Comparison of ENCODE assay signal across 18 mouse cellular contexts in the genomic region with DNA sequence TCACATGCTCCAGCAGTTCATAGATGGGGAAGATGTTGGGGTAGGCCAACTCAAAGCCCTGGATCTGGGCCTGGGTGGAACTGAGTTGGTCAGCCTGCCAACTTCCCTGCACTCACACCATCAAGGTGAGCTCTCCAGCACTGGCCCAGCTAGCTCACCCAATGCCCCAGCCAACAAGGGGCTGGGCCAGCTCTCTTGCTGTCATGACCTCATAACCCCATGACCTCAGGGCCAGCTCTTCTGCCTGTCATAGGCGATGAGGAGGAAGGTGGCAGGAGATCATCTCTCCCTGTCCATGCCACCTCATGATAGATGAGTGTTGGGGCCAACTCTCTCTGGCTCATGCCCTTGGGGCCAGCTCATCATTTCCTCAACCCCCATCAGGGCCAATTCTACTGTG.
DNase-seq lines count a peak whose midpoint lies in the region; ATAC-seq lines count a peak whose summit lies in the region.
"Had no signal": no experiment of that assay in that cellular context is flagged by ENCODE, and none has a peak within 500 bp of the region (broad histone marks: within the 10 kb centered on the region; RNA-seq: fewer than 3 reads in every experiment).

No protein-coding gene starts in this region.

- ATAC-seq in embryonic facial prominence, embryonic 11.5 days (replicated peaks; ENCODE audit: insufficient number of reproducible peaks, low FRiP score, low TSS enrichment, low read depth): 0 out of 2 replicates have a peak, but pooled peaks have one; percentile 29
- peak; percentile 29; the same call in 1 of the 2 replicates for ATAC-seq in liver, embryonic 13.5 days (ENCODE audit: low read depth)
- no peak for ATAC-seq in liver, embryonic 11.5 days (replicated peaks; ENCODE audit: low FRiP score)
- peak; percentile 28; the same call in 1 of the 2 replicates for ATAC-seq in embryonic facial prominence, embryonic 12.5 days (ENCODE audit: insufficient number of reproducible peaks, insufficient read depth, low FRiP score, low TSS enrichment)
- ATAC-seq in frontal cortex, adult (ENCODE audit: low TSS enrichment): no peak
- ATAC-seq: forebrain, embryonic 16.5 days; hindbrain, postnatal 0 days had no signal

- H3K4me3 ChIP-seq in embryonic facial prominence, embryonic 11.5 days (ENCODE audit: low read depth, low read length): no peak overlapping the region
- no peak overlapping the region for H3K4me3 ChIP-seq in embryonic facial prominence, embryonic 10.5 days
- H3K4me3 ChIP-seq in liver, embryonic 13.5 days (replicated peaks): no peak overlapping the region
- H3K4me3 ChIP-seq in liver, embryonic 11.5 days (ENCODE audit: low read depth, low read length): no peak overlapping the region
- no peak overlapping the region for H3K4me3 ChIP-seq in embryonic facial prominence, embryonic 12.5 days
- H3K4me3 ChIP-seq: forebrain, embryonic 12.5 days; heart, embryonic 13.5 days; hindbrain, embryonic 13.5 days had no signal

- no peaks in the 10 kb centered on the region for H3K4me1 ChIP-seq in embryonic facial prominence, embryonic 11.5 days (ENCODE audit: control insufficient read depth, insufficient read depth, low read length)
- no peaks in the 10 kb centered on the region for H3K4me1 ChIP-seq in embryonic facial prominence, embryonic 10.5 days
- peaks cover 10% of the 10 kb centered on the region; the same call in 1 of the 2 replicates for H3K4me1 ChIP-seq in liver, embryonic 13.5 days (replicated peaks)
- no peaks in the 10 kb centered on the region for H3K4me1 ChIP-seq in liver, embryonic 11.5 days (replicated peaks; ENCODE audit: control insufficient read depth, insufficient read depth, low read length)
- no peaks in the 10 kb centered on the region for H3K4me1 ChIP-seq in embryonic facial prominence, embryonic 12.5 days
- H3K4me1 ChIP-seq: forebrain, embryonic 12.5 days; heart, embryonic 13.5 days; hindbrain, embryonic 13.5 days had no signal

- no peaks in the 10 kb centered on the region for H3K27me3 ChIP-seq in embryonic facial prominence, embryonic 11.5 days (ENCODE audit: control insufficient read depth, insufficient read depth, low read length)
- H3K27me3 ChIP-seq in embryonic facial prominence, embryonic 10.5 days (replicated peaks; ENCODE audit: low read depth, poor library complexity, severe bottlenecking): no peaks in the 10 kb centered on the region
- H3K27me3 ChIP-seq in liver, embryonic 13.5 days: no peaks in the 10 kb centered on the region
- no peaks in the 10 kb centered on the region for H3K27me3 ChIP-seq in liver, embryonic 11.5 days (replicated peaks; ENCODE audit: control insufficient read depth, insufficient read depth, low read length)
- H3K27me3 ChIP-seq in embryonic facial prominence, embryonic 12.5 days: no peaks in the 10 kb centered on the region
- H3K27me3 ChIP-seq: forebrain, embryonic 12.5 days; heart, embryonic 13.5 days; hindbrain, embryonic 13.5 days had no signal

- H3K27ac ChIP-seq in embryonic facial prominence, embryonic 11.5 days (replicated peaks; ENCODE audit: low read depth, low read length): no peak overlapping the region
- H3K27ac ChIP-seq in embryonic facial prominence, embryonic 10.5 days (replicated peaks): no peak overlapping the region
- no peak overlapping the region for H3K27ac ChIP-seq in liver, embryonic 13.5 days
- no peak overlapping the region for H3K27ac ChIP-seq in liver, embryonic 11.5 days (ENCODE audit: low read depth, low read length)
- H3K27ac ChIP-seq in embryonic facial prominence, embryonic 12.5 days: no peak overlapping the region
- H3K27ac ChIP-seq: forebrain, embryonic 12.5 days; heart, embryonic 13.5 days; hindbrain, embryonic 13.5 days; hindbrain, postnatal 0 days had no signal

- no peak overlapping the region for H3K9ac ChIP-seq in embryonic facial prominence, embryonic 11.5 days (replicated peaks; ENCODE audit: low read length)
- no peak overlapping the region for H3K9ac ChIP-seq in liver, embryonic 13.5 days
- H3K9ac ChIP-seq in liver, embryonic 11.5 days (ENCODE audit: low read depth, low read length): no peak overlapping the region
- no peak overlapping the region for H3K9ac ChIP-seq in embryonic facial prominence, embryonic 12.5 days
- H3K9ac ChIP-seq: forebrain, embryonic 12.5 days; heart, embryonic 13.5 days; hindbrain, embryonic 13.5 days had no signal

- H3K36me3 ChIP-seq in embryonic facial prominence, embryonic 11.5 days (replicated peaks; ENCODE audit: control insufficient read depth, insufficient read depth, low read depth, low read length): no peaks in the 10 kb centered on the region
- H3K36me3 ChIP-seq in embryonic facial prominence, embryonic 10.5 days (replicated peaks): no peaks in the 10 kb centered on the region
- H3K36me3 ChIP-seq in liver, embryonic 13.5 days: no peaks in the 10 kb centered on the region
- H3K36me3 ChIP-seq in liver, embryonic 11.5 days (ENCODE audit: control insufficient read depth, insufficient read depth, low read length): no peaks in the 10 kb centered on the region
- H3K36me3 ChIP-seq in embryonic facial prominence, embryonic 12.5 days: no peaks in the 10 kb centered on the region
- H3K36me3 ChIP-seq: forebrain, embryonic 12.5 days; heart, embryonic 13.5 days; hindbrain, embryonic 13.5 days had no signal

- 64% methylated on average over 1 of the region's 1 CpGs for WGBS in embryonic facial prominence, embryonic 11.5 days
- WGBS in embryonic facial prominence, embryonic 10.5 days: 85% methylated on average over 1 of the region's 1 CpGs
- whole genome bisulfite sequencing in liver, embryonic 13.5 days (ENCODE audit: insufficient replicate concordance): 74% methylated on average over 1 of the region's 1 CpGs
- 88% methylated on average over 1 of the region's 1 CpGs for WGBS in liver, embryonic 11.5 days
- WGBS in embryonic facial prominence, embryonic 12.5 days: 75% methylated on average over 1 of the region's 1 CpGs

- no peaks in the 10 kb centered on the region for H3K9me3 ChIP-seq in embryonic facial prominence, embryonic 11.5 days (replicated peaks; ENCODE audit: control insufficient read depth, low read length)
- no peaks in the 10 kb centered on the region for H3K9me3 ChIP-seq in embryonic facial prominence, embryonic 10.5 days
- no peaks in the 10 kb centered on the region for H3K9me3 ChIP-seq in liver, embryonic 13.5 days (replicated peaks)
- H3K9me3 ChIP-seq in liver, embryonic 11.5 days (ENCODE audit: control insufficient read depth, low read length): no peaks in the 10 kb centered on the region
- H3K9me3 ChIP-seq in embryonic facial prominence, embryonic 12.5 days: no peaks in the 10 kb centered on the region
- H3K9me3 ChIP-seq: forebrain, embryonic 12.5 days; heart, embryonic 13.5 days; hindbrain, embryonic 13.5 days had no signal

- H3K4me2 ChIP-seq in embryonic facial prominence, embryonic 11.5 days (ENCODE audit: low read depth, low read length): no peak overlapping the region
- H3K4me2 ChIP-seq in liver, embryonic 13.5 days: no peak overlapping the region
- H3K4me2 ChIP-seq in liver, embryonic 11.5 days: no peak overlapping the region
- H3K4me2 ChIP-seq in embryonic facial prominence, embryonic 12.5 days (replicated peaks): no peak overlapping the region
- H3K4me2 ChIP-seq: forebrain, embryonic 12.5 days; heart, embryonic 13.5 days; hindbrain, embryonic 13.5 days had no signal

- no peak for DNase-seq in embryonic facial prominence, embryonic 11.5 days (ENCODE audit: low spot score)
- DNase-seq in embryonic facial prominence, embryonic 10.5 days (ENCODE audit: low spot score): no peak
- DNase-seq in liver, embryonic 13.5 days: no peak
- DNase-seq in liver, embryonic 11.5 days (ENCODE audit: low spot score): no peak
- peak; percentile 51 for DNase-seq in skeletal muscle tissue, adult 2 months (ENCODE audit: low read depth, low spot score)
- DNase-seq: adrenal gland, postnatal 25 days; cerebellum, adult 18-20 months; cerebellum, adult 9-11 months; cerebellum, postnatal 36 days; heart, adult 11 months; heart, postnatal 36 days had no signal

Comparison
In these comparisons a context has a peak if more than half of its experiments do, and no peak if none do; other contexts are left out.
1. ATAC-seq: peak in embryonic facial prominence, embryonic 11.5 days (single experiment), liver, embryonic 13.5 days (single experiment) and embryonic facial prominence, embryonic 12.5 days (single experiment); none in liver, embryonic 11.5 days (single experiment) and frontal cortex, adult (single experiment).